Mouse (Mus musculus) embryonic facial prominence, embryonic 11.5 days (tissue): Measurements from ENCODE around the gene Minos1. TPM values are rescaled to one million over a fixed set of nuclear protein-coding genes. Genes with fewer than 3 reads are reported as not detected.

Experiments used
- ATAC-seq: fragments of 200-750 bp; cut with Nextera tagmentation; replicated peaks from 2 replicates; pipeline ENCODE4 v1.8.0; 2017; ENCODE audit warnings: low read depth; ENCODE audit not compliant: insufficient number of reproducible peaks, low FRiP score, low TSS enrichment
- DNase-seq: peaks from one replicate; pipeline ENCODE4 v3.0.0-alpha.2; 2015; ENCODE audit warnings: low spot score
- H3K27ac ChIP-seq: fragments of 300-500 bp; sonication (generic); replicated peaks from 2 replicates; pipeline ENCODE4 v1.5.1; 2014; ENCODE audit warnings: mild to moderate bottlenecking, low read depth, low read length, control low read depth
- H3K27me3 ChIP-seq: fragments of 300-500 bp; sonication (generic); 2 replicates; pipeline ENCODE4 v1.6.1; 2014; ENCODE audit warnings: mild to moderate bottlenecking, low read length, moderate library complexity, mixed read lengths; ENCODE audit not compliant: control insufficient read depth, insufficient read depth
- H3K36me3 ChIP-seq: fragments of 300-500 bp; sonication (generic); replicated peaks from 2 replicates; pipeline ENCODE4 v1.6.1; 2014; ENCODE audit warnings: low read depth, mild to moderate bottlenecking, low read length, moderate library complexity, mixed read lengths; ENCODE audit not compliant: control insufficient read depth, insufficient read depth
- H3K4me1 ChIP-seq: fragments of 300-500 bp; sonication (generic); 2 replicates; pipeline ENCODE4 v1.6.1; 2014; ENCODE audit warnings: low read length, mixed read lengths; ENCODE audit not compliant: control insufficient read depth, insufficient read depth
- H3K4me2 ChIP-seq: fragments of 300-500 bp; sonication (generic); 2 replicates; pipeline ENCODE4 v1.6.1; 2014; ENCODE audit warnings: low read depth, mild to moderate bottlenecking, control low read depth, low read length, moderate library complexity
- H3K4me3 ChIP-seq: fragments of 300-500 bp; sonication (generic); 2 replicates; pipeline ENCODE4 v1.5.1; 2014; ENCODE audit warnings: low read depth, low read length, control low read depth
- H3K9ac ChIP-seq: fragments of 300-500 bp; sonication (generic); replicated peaks from 2 replicates; pipeline ENCODE4 v1.6.1; 2014; ENCODE audit warnings: mild to moderate bottlenecking, control low read depth, low read length
- H3K9me3 ChIP-seq: fragments of 300-500 bp; sonication (generic); replicated peaks from 2 replicates; pipeline ENCODE4 v1.6.1; 2016; ENCODE audit warnings: mild to moderate bottlenecking, low read length, inconsistent platforms, mixed read lengths; ENCODE audit not compliant: control insufficient read depth
- whole genome bisulfite sequencing: fragments of 180-500 bp; shearing (Covaris S2); extraction: QIAGEN DNeasy Blood & Tissue Kit; methylation state at CpG from one replicate; pipeline ENCODE4 v1.1.7; 2014; 5-methylcytosine and 5-hydroxymethylcytosine counted together
- polyA plus RNA-seq: library from polyadenylated mRNA; unstranded; fragments of >200 nt; fragmentation: Nextera tagmentation; extraction: Ambion mirVana; gene quantifications from 2 replicates; pipeline ENCODE4 v1.2.1, GENCODE M21; 2014

Minos1 gene
- polyA plus RNA-seq, 1 experiment from 2014 or later: 522 TPM

GRCm38 (mm10) chr4:139169748-139170279 lies 38.9 kb upstream of the Minos1 start:
- ATAC-seq (no peak), DNase-seq (peak; percentile 7)
- Histone ChIP-seq H3K4me1 (no peaks in the 10 kb centered on the region), H3K9ac (no peak overlapping the region), H3K36me3 (no peaks in the 10 kb centered on the region), H3K4me3 (no peak overlapping the region), H3K4me2 (no peak overlapping the region), H3K27ac (no peak overlapping the region), H3K9me3 (no peaks in the 10 kb centered on the region), H3K27me3 (no peaks in the 10 kb centered on the region)
- WGBS: 56% methylated on average over 12 of the region's 12 CpGs

DNA sequence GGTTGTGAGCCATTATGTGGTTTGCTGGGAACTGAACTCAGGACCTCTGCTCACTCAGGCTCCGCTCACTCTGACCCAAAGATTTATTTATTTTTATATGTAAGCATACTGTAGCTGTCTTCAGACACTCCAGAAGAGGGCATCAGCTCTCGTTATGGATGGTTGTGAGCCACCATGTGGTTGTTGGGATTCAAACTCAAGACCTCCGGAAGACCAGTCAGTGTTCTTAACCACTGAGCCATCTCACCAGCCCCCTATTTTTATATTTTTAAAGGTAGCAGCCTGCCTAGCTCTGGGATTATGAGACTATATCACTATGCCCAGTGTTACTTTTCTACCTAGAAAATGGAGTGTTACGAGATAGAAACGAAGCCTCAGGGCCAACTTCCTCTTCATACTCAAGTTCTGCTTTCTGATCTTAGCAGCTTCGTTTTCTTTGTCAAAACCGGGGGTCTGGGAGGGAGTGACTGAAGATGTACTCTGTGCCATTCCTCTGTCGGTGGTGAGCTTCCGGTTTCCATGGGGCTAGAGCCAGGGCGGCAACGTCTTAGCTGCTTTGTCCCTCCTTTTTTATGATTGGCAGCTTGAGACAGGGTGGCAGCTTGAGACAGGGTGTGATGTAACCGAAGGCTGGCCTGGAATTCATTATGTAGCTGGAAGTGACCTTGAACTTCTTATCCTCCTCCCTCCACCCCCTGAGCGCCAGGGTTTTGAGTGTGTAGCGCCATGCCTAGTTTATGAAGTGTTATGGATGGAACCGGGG lies 38.3 kb upstream of the Minos1 start:
- Histone ChIP-seq H3K9ac (no peak overlapping the region), H3K9me3 (no peaks in the 10 kb centered on the region), H3K36me3 (no peaks in the 10 kb centered on the region), H3K27me3 (no peaks in the 10 kb centered on the region), H3K4me1 (no peaks in the 10 kb centered on the region), H3K27ac (no peak overlapping the region), H3K4me3 (no peak overlapping the region), H3K4me2 (no peak overlapping the region)
- WGBS: 67% methylated on average over 15 of the region's 15 CpGs
- ATAC-seq: no peak
- DNase-seq: peak; percentile 80

- DNase-seq (no peak), ATAC-seq (no peak)
- Histone ChIP-seq H3K9ac (no peak overlapping the region), H3K4me2 (no peak overlapping the region), H3K27me3 (no peaks in the 10 kb centered on the region), H3K4me3 (no peak overlapping the region), H3K9me3 (no peaks in the 10 kb centered on the region), H3K4me1 (no peaks in the 10 kb centered on the region), H3K27ac (no peak overlapping the region), H3K36me3 (no peaks in the 10 kb centered on the region)
- WGBS: 72% methylated on average over 8 of the region's 8 CpGs
Measured at GRCm38 (mm10) chr4:139167107-139167506, 36.2 kb upstream of the Minos1 start.

- Histone ChIP-seq H3K36me3 (no peaks in the 10 kb centered on the region), H3K9ac (no peak overlapping the region), H3K27ac (no peak overlapping the region), H3K9me3 (no peaks in the 10 kb centered on the region), H3K4me1 (no peaks in the 10 kb centered on the region), H3K4me2 (no peak overlapping the region), H3K27me3 (no peaks in the 10 kb centered on the region), H3K4me3 (no peak overlapping the region)
- no peak for ATAC-seq
- no peak for DNase-seq
- 80% methylated on average over 8 of the region's 8 CpGs for WGBS
Measured at GRCm38 (mm10) chr4:139166244-139166643, 35.3 kb upstream of the Minos1 start.

DNA sequence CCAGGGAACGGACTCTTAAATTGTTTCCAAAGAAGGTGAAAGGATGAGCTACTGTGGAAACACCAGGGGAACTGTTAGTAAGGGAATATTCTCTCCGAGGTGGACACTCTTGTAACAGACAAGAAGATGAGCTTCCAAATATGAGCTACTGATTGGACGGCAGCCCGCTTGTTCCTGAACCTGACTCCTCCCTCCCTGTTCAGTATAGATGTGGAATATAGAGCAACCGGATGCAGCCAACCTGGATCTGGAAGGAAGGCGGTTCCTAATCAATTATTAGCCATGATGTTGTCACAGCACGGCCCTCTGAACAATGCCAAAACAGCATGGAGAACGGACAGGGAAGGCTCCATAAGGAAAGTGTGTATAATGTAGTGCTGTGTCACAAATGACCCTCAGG lies 34.3 kb upstream of the Minos1 start:
- H3K4me1 ChIP-seq: no peaks in the 10 kb centered on the region
- H3K4me2 ChIP-seq: no peak overlapping the region
- H3K27me3 ChIP-seq: no peaks in the 10 kb centered on the region
- H3K9me3 ChIP-seq: no peaks in the 10 kb centered on the region
- ATAC-seq (no peak), DNase-seq (no peak)
- no peaks in the 10 kb centered on the region for H3K36me3 ChIP-seq
- H3K4me3 ChIP-seq: no peak overlapping the region
- 84% methylated on average over 8 of the region's 8 CpGs for WGBS
- no peak overlapping the region for H3K27ac ChIP-seq
- no peak overlapping the region for H3K9ac ChIP-seq

GRCm38 (mm10) chr4:139164082-139164481 lies 33.2 kb upstream of the Minos1 start:
- ATAC-seq (no peak), DNase-seq (no peak)
- H3K27me3 ChIP-seq: no peaks in the 10 kb centered on the region
- H3K36me3 ChIP-seq: no peaks in the 10 kb centered on the region
- no peak overlapping the region for H3K4me2 ChIP-seq
- H3K9me3 ChIP-seq: no peaks in the 10 kb centered on the region
- WGBS: 87% methylated on average over 6 of the region's 6 CpGs
- H3K9ac ChIP-seq: no peak overlapping the region
- H3K4me1 ChIP-seq: no peaks in the 10 kb centered on the region
- no peak overlapping the region for H3K27ac ChIP-seq
- H3K4me3 ChIP-seq: no peak overlapping the region

GRCm38 (mm10) chr4:139161076-139161475 lies 30.2 kb upstream of the Minos1 start:
- WGBS: 79% methylated on average over 2 of the region's 2 CpGs
- no peak overlapping the region for H3K27ac ChIP-seq
- ATAC-seq: no peak

GRCm38 (mm10) chr4:139158350-139158749 lies 27.4 kb upstream of the Minos1 start:
- H3K9me3 ChIP-seq: no peaks in the 10 kb centered on the region
- WGBS: 85% methylated on average over 14 of the region's 14 CpGs
- DNase-seq (no peak), ATAC-seq (no peak)
- no peak overlapping the region for H3K4me3 ChIP-seq
- no peak overlapping the region for H3K9ac ChIP-seq
- no peaks in the 10 kb centered on the region for H3K27me3 ChIP-seq
- no peak overlapping the region for H3K27ac ChIP-seq
- H3K4me2 ChIP-seq: no peak overlapping the region
- no peaks in the 10 kb centered on the region for H3K4me1 ChIP-seq
- no peaks in the 10 kb centered on the region for H3K36me3 ChIP-seq

More at GRCm38 (mm10) chr4:139161076-139161475, 30.2 kb upstream of the Minos1 start:
- Histone ChIP-seq H3K4me3 (no peak overlapping the region), H3K27me3 (no peaks in the 10 kb centered on the region), H3K9me3 (no peaks in the 10 kb centered on the region), H3K4me2 (no peak overlapping the region), H3K36me3 (no peaks in the 10 kb centered on the region), H3K4me1 (no peaks in the 10 kb centered on the region), H3K9ac (no peak overlapping the region)
- DNase-seq: no peak
